Mouse (Mus musculus): ENCODE data around the gene Ptprm. TPM values are rescaled to one million over a fixed set of nuclear protein-coding genes. Genes with fewer than 3 reads are reported as not detected.

Gene Ptprm
- polyA plus RNA-seq, 1 experiment from 2014 or later = 5.4 TPM

DNA sequence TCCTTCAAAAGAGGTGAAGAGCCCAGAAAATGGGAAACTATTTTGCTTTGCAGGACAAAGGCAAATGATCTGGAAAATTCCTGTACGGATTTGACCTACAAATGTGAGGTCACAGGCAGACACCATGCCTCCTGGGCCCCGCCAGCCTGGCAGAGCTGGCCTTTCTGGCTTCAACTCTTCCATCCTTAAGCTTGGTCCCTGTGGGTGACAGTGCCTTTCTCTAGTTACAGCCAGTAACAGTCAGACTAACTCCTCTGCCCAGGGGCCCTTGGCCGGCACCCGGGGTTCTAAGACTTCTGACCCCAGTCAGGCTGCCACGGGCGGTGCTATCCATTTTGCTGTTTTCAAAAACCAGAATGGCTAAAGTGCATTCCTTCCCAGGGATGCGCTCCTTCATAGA, 217.4 kb downstream of the Ptprm start:
- no peak for TF ChIP-seq CTCF (IDR thresholded peaks at IDR 0.05; ENCODE audit: low read depth)
- Histone ChIP-seq H3K9me3 (ENCODE audit: control insufficient read depth) (no peaks in the 10 kb centered on the region), H3K4me2 (replicated peaks; ENCODE audit: low read depth) (no peak overlapping the region), H3K4me3 (ENCODE audit: low read depth, low read length) (no peak overlapping the region), H3K4me1 (replicated peaks; ENCODE audit: control insufficient read depth, insufficient read depth, low read length) (no peaks in the 10 kb centered on the region), H3K9ac (ENCODE audit: low read depth, low read length) (no peak overlapping the region), H3K36me3 (ENCODE audit: control insufficient read depth, insufficient read depth) (no peaks in the 10 kb centered on the region), H3K27ac (ENCODE audit: low read depth, low read length) (no peak overlapping the region), H3K27me3 (replicated peaks; ENCODE audit: control insufficient read depth, insufficient read depth, low read length) (no peaks in the 10 kb centered on the region)
- no peak for ATAC-seq
- 85% methylated on average over 7 of the region's 7 CpGs for WGBS

DNA sequence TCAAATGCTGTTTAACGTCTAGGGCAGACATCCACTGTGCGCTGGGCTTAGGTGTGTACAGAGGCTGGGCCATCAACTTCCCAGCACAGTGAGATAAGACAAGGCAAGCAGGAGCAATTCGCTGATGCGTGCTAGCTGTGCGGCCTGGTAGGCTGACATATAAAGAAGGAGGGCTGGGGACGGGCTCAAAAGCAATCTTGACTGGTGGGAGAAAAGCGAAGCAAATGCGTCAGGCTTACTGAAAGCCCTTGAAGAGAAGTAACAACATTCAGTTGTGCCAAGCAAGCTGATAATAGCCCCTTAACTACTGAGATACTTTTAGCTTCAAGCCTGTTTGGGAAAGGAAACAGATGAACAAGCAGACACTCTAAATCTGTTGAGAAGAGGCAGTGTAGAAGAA, 217.8 kb downstream of the Ptprm start:
- H3K36me3 ChIP-seq (ENCODE audit: control insufficient read depth, insufficient read depth) = no peaks in the 10 kb centered on the region
- H3K9me3 ChIP-seq (ENCODE audit: control insufficient read depth) = no peaks in the 10 kb centered on the region
- 52% methylated on average over 8 of the region's 8 CpGs for WGBS
- no peak overlapping the region for H3K9ac ChIP-seq (ENCODE audit: low read depth, low read length)
- H3K27ac ChIP-seq (ENCODE audit: low read depth, low read length) = no peak overlapping the region
- H3K4me2 ChIP-seq (replicated peaks; ENCODE audit: low read depth) = no peak overlapping the region
- no peaks in the 10 kb centered on the region for H3K27me3 ChIP-seq (replicated peaks; ENCODE audit: control insufficient read depth, insufficient read depth, low read length)
- ATAC-seq = no peak
- no peak overlapping the region for H3K4me3 ChIP-seq (ENCODE audit: low read depth, low read length)
- H3K4me1 ChIP-seq (replicated peaks; ENCODE audit: control insufficient read depth, insufficient read depth, low read length) = no peaks in the 10 kb centered on the region
- TF ChIP-seq CTCF (IDR thresholded peaks at IDR 0.05; ENCODE audit: low read depth) = no peak

DNA sequence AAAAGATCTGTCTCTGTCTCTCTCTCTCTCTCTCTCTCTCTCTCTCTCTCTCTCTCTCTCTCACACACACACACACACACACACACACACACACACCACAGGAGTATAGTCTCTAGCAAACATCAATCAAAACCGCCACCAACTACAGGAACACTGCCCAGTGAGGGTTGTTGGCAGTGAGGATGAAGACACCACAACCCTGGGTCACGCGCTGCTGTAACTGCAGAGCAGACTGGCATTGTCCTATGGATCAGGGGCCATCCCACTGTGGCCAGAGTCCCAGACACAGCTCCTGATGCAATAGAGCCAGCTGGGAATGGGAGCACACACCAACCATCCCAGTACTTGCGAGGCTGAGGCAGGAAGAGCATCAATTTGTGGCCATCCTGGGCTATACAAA, 220.0 kb downstream of the Ptprm start:
- Histone ChIP-seq H3K27ac (ENCODE audit: low read depth, low read length) (no peak overlapping the region), H3K4me1 (replicated peaks; ENCODE audit: control insufficient read depth, insufficient read depth, low read length) (no peaks in the 10 kb centered on the region), H3K36me3 (ENCODE audit: control insufficient read depth, insufficient read depth) (no peaks in the 10 kb centered on the region), H3K27me3 (replicated peaks; ENCODE audit: control insufficient read depth, insufficient read depth, low read length) (no peaks in the 10 kb centered on the region), H3K4me3 (ENCODE audit: low read depth, low read length) (no peak overlapping the region), H3K9me3 (ENCODE audit: control insufficient read depth) (no peaks in the 10 kb centered on the region), H3K4me2 (replicated peaks; ENCODE audit: low read depth) (no peak overlapping the region), H3K9ac (ENCODE audit: low read depth, low read length) (no peak overlapping the region)
- ATAC-seq = no peak
- 79% methylated on average over 4 of the region's 4 CpGs for WGBS
- TF ChIP-seq CTCF (IDR thresholded peaks at IDR 0.05; ENCODE audit: low read depth) = no peak

DNA sequence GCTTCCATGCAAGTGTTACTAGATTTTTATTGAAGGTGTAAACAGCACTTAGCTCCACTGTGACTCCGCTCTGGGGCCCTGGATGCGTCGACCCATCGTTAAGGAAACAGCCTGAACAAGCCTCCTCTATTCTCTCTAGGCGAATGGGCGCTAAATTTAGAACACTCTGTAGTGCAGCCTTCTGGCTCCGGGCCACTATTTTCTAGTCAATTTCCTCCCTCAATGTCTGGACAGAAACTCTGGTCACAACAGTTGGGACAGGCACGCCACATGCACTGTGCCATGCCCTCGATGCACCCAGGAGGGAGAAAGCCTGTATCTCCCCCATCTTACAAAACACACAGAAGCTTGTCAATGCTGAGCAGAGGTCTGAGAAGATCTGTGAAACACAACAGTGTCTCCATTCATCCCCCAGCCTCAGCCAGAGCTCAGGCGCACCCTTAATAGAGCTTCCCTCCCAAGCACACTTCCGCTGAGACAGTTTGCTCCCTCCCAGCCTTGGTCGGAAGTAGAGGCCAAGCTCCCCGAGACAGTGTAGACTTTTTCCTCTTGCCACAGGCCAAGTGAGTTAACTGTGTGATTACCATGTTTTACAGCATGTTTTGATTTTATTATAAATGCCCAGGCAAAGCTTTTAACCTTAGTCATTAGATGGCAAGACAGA, 220.7 kb downstream of the Ptprm start:
- Histone ChIP-seq H3K4me1 (replicated peaks; ENCODE audit: control insufficient read depth, insufficient read depth, low read length) (no peaks in the 10 kb centered on the region), H3K27ac (ENCODE audit: low read depth, low read length) (no peak overlapping the region), H3K36me3 (ENCODE audit: control insufficient read depth, insufficient read depth) (no peaks in the 10 kb centered on the region), H3K9me3 (ENCODE audit: control insufficient read depth) (no peaks in the 10 kb centered on the region), H3K27me3 (replicated peaks; ENCODE audit: control insufficient read depth, insufficient read depth, low read length) (no peaks in the 10 kb centered on the region), H3K9ac (ENCODE audit: low read depth, low read length) (no peak overlapping the region), H3K4me2 (replicated peaks; ENCODE audit: low read depth) (0 out of 2 replicates have a peak overlapping the region, but pooled peaks have one; percentile 21), H3K4me3 (ENCODE audit: low read depth, low read length) (no peak overlapping the region)
- 45% methylated on average over 13 of the region's 13 CpGs for WGBS
- TF ChIP-seq CTCF (IDR thresholded peaks at IDR 0.05; ENCODE audit: low read depth) = no peak
- no peak for ATAC-seq

DNA sequence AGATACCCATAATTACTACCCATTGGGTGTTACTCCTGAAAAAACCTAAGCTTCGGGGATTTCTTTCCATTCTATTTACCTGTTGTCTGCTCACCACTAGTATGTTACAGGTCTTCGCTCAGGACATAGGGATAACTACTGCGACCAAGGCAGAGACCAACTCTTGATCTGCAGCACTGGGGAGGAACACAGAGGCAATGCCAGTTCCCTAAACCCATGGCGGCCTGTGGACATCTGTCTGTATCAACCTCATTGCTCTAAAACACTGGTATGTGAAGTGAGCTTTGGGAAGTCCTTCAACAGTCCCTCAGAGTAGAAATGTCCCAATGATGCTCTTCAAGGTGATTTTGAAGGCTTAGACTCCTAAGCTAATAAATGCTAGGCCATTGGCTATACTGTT, 221.2 kb downstream of the Ptprm start:
- no peak overlapping the region for H3K27ac ChIP-seq (ENCODE audit: low read depth, low read length)
- H3K27me3 ChIP-seq (replicated peaks; ENCODE audit: control insufficient read depth, insufficient read depth, low read length) = no peaks in the 10 kb centered on the region
- no peaks in the 10 kb centered on the region for H3K4me1 ChIP-seq (replicated peaks; ENCODE audit: control insufficient read depth, insufficient read depth, low read length)
- H3K9me3 ChIP-seq (ENCODE audit: control insufficient read depth) = no peaks in the 10 kb centered on the region
- H3K4me2 ChIP-seq (replicated peaks; ENCODE audit: low read depth) = no peak overlapping the region
- WGBS = 91% methylated on average over 4 of the region's 4 CpGs
- H3K4me3 ChIP-seq (ENCODE audit: low read depth, low read length) = no peak overlapping the region
- ATAC-seq = no peak
- no peak for TF ChIP-seq CTCF (IDR thresholded peaks at IDR 0.05; ENCODE audit: low read depth)
- H3K36me3 ChIP-seq (ENCODE audit: control insufficient read depth, insufficient read depth) = no peaks in the 10 kb centered on the region
- no peak overlapping the region for H3K9ac ChIP-seq (ENCODE audit: low read depth, low read length)

DNA sequence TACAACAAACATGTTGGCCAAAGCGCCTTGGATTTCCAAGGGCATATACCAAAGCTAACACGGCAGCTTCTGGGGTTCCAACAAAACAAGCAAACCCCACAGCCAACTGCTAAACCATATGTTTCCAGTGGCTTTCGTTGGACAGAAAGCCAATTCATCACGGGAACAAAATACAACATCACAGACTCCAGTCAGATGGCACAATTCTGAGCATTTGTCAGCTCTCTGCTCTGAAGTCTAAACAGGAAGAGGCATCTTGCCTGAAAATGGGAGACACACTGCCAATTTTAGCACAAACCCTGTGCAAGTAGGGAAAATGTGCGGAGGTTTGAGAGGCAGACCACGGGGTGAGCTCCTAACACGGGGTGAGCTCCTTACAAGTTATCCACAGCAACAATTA, 226.7 kb downstream of the Ptprm start:
- 57% methylated on average over 7 of the region's 7 CpGs for WGBS

DNA sequence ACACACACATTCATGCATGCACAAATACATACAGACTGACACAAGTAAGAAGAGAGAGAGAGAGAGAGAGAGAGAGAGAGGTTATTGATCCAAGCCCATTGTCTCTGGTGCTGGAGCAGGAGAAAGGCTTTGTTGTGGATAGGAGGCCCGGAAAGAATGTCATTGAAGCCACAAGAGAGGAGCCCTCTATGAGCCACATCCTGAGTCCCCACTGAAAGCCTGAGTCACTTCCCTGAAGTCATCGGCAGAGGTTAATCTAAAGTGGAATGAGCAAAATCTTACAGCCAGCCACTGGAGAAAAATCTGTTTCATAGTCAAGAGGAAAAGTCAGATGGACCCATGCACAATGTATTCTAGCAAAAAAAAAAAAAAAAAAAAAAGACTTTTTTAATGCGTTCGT, 228.7 kb downstream of the Ptprm start:
- H3K27ac ChIP-seq (ENCODE audit: low read depth, low read length) = no peak overlapping the region
- no peaks in the 10 kb centered on the region for H3K27me3 ChIP-seq (replicated peaks; ENCODE audit: control insufficient read depth, insufficient read depth, low read length)
- no peaks in the 10 kb centered on the region for H3K4me1 ChIP-seq (replicated peaks; ENCODE audit: control insufficient read depth, insufficient read depth, low read length)
- H3K9ac ChIP-seq (ENCODE audit: low read depth, low read length) = no peak overlapping the region
- TF ChIP-seq CTCF (IDR thresholded peaks at IDR 0.05; ENCODE audit: low read depth) = no peak
- no peaks in the 10 kb centered on the region for H3K9me3 ChIP-seq (ENCODE audit: control insufficient read depth)
- no peak overlapping the region for H3K4me3 ChIP-seq (ENCODE audit: low read depth, low read length)
- 74% methylated on average over 4 of the region's 4 CpGs for WGBS
- ATAC-seq = no peak
- H3K4me2 ChIP-seq (replicated peaks; ENCODE audit: low read depth) = no peak overlapping the region
- no peaks in the 10 kb centered on the region for H3K36me3 ChIP-seq (ENCODE audit: control insufficient read depth, insufficient read depth)

More for the DNA sequence above, 226.7 kb downstream of the Ptprm start:
- Histone ChIP-seq H3K27me3 (replicated peaks; ENCODE audit: control insufficient read depth, insufficient read depth, low read length) (no peaks in the 10 kb centered on the region), H3K9me3 (ENCODE audit: control insufficient read depth) (no peaks in the 10 kb centered on the region), H3K36me3 (ENCODE audit: control insufficient read depth, insufficient read depth) (no peaks in the 10 kb centered on the region), H3K27ac (ENCODE audit: low read depth, low read length) (no peak overlapping the region), H3K4me2 (replicated peaks; ENCODE audit: low read depth) (no peak overlapping the region), H3K4me3 (ENCODE audit: low read depth, low read length) (no peak overlapping the region), H3K9ac (ENCODE audit: low read depth, low read length) (no peak overlapping the region), H3K4me1 (replicated peaks; ENCODE audit: control insufficient read depth, insufficient read depth, low read length) (no peaks in the 10 kb centered on the region)
- ATAC-seq = no peak
- TF ChIP-seq CTCF (IDR thresholded peaks at IDR 0.05; ENCODE audit: low read depth) = no peak
